8 mouse cellular contexts compared by ENCODE assay signal in the genomic region with DNA sequence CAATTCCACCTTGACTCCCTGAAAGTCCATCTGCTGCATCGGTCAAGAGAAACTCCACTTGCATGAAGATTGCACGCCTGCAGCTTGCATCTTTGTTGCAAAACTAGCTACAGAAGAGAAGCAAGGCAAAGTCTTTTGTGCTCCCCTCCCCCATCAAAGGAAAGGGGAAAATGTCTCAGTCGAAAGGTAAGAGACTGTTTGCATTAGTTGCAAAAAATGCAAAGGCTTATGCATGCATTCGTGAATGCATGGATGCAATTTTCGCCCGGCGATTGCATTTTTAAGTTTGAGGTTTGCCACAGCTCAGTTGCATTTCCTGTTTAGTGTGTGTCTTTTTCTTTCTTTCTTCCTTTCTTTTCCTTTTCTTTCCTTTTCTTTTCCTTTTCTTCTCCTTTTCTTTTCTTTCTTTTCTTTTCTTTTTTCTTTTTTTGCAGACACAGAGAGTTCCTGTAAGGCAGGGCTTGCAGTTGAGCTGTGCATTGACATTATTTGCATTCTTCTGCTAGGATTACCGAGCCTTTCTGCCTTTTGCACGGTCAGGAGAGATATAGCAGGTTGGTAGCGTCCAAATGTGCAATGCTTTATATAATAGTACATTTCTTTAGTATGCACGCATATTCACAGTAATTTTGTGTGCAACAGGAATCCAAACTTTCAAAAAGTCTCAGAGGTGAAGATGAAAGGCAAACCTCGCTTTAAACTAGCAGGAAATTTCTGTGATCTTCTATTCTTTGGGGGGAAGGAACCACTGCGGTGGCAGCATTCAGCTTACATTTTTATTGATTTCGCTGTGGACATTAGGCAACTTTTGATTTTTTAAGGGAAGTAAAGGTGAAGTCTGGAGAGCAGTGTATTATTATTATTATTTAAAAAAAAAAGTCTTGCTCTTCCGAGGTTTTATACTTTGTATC. TPM values are rescaled to one million over a fixed set of nuclear protein-coding genes. Genes with fewer than 3 reads are reported as not detected.
DNase-seq lines count a peak whose midpoint lies in the region; ATAC-seq and TF ChIP-seq lines count a peak whose summit lies in the region.

No protein-coding gene starts in this region.

- TF ChIP-seq CTCF in left cerebral cortex, adult 2 months (IDR thresholded peaks at IDR 0.05): no peak
- no peak for TF ChIP-seq CTCF in cortical plate, adult 2 months (IDR thresholded peaks at IDR 0.05; ENCODE audit: extremely low read depth, insufficient read depth, low read length)
- no peak for TF ChIP-seq CTCF in midbrain, postnatal 0 days (IDR thresholded peaks at IDR 0.05)

- H3K4me1 ChIP-seq in cortical plate, adult 2 months (ENCODE audit: control insufficient read depth, insufficient read depth, low read length): peaks cover 2% of the 10 kb centered on the region; the same call in 1 of the 2 replicates
- H3K4me1 ChIP-seq in midbrain, postnatal 0 days (ENCODE audit: insufficient read depth, low read length): peaks cover 16% of the 10 kb centered on the region; the same call in 1 of the 2 replicates

- no peak for DNase-seq in left cerebral cortex, adult 2 months (ENCODE audit: extremely low spot score in 1 of 2, low spot score in 2 of 2)
- DNase-seq in left cerebral cortex, postnatal 25 days (ENCODE audit: low spot score in 2 of 2): no peak
- DNase-seq in hindlimb bud, embryonic 11.5 days (ENCODE audit: extremely low spot score, low read depth, low spot score): peak; percentile 42
- DNase-seq in midbrain, postnatal 0 days (ENCODE audit: low spot score): no peak
- no peak for DNase-seq in urinary bladder, postnatal 36 days (ENCODE audit: low spot score in 2 of 2)
- no peak for DNase-seq in left cerebral cortex, adult 18-20 months (ENCODE audit: low spot score in 2 of 2)
- DNase-seq in cerebellum, adult 9-11 months: no peak

- no peaks in the 10 kb centered on the region for H3K9me3 ChIP-seq in midbrain, postnatal 0 days (ENCODE audit: low read length)

- no peak for ATAC-seq in midbrain, postnatal 0 days (ENCODE audit: low FRiP score)

- TF ChIP-seq POLR2A in cortical plate, adult 2 months (IDR thresholded peaks at IDR 0.05; ENCODE audit: extremely low read depth, insufficient read depth, low read length): no peak

- H3K4me2 ChIP-seq in midbrain, postnatal 0 days (ENCODE audit: low read depth, low read length, poor library complexity, severe bottlenecking): peak overlapping the region; percentile 62

- WGBS in midbrain, postnatal 0 days: 4% methylated on average over 15 of the region's 15 CpGs

- H3K27ac ChIP-seq in left cerebral cortex, adult 2 months: peak overlapping the region; percentile 71
- 0 out of 2 replicates have a peak overlapping the region, but pooled peaks have one; percentile 38 for H3K27ac ChIP-seq in cortical plate, adult 2 months (ENCODE audit: insufficient read depth, low read length)
- H3K27ac ChIP-seq in midbrain, postnatal 0 days (ENCODE audit: low read depth, low read length): no peak overlapping the region

- H3K9ac ChIP-seq in midbrain, postnatal 0 days (replicated peaks; ENCODE audit: low read length, poor library complexity, severe bottlenecking): peak overlapping the region; percentile 57

- H3K4me3 ChIP-seq in left cerebral cortex, adult 2 months: peak overlapping the region; percentile 70
- peak overlapping the region; percentile 54 for H3K4me3 ChIP-seq in cortical plate, adult 2 months (ENCODE audit: insufficient read depth, low read length)
- peak overlapping the region; percentile 62 for H3K4me3 ChIP-seq in midbrain, postnatal 0 days (ENCODE audit: low read depth, low read length)

- intact Hi-C loops in left cerebral cortex, adult 2 months (cut with DNase I): loop anchor here (10.0 kb wide), 1 partner anchor 85 kb away; no protein-coding TSS in a partner anchor
- intact Hi-C loops in left cerebral cortex, postnatal 25 days (cut with DNase I): loop anchor here (5.0 kb wide), 1 partner anchor 78 kb away; no protein-coding TSS in a partner anchor

- H3K36me3 ChIP-seq in midbrain, postnatal 0 days (ENCODE audit: insufficient read depth, low read length): no peaks in the 10 kb centered on the region

- H3K27me3 ChIP-seq in midbrain, postnatal 0 days (ENCODE audit: insufficient read depth, low read length): no peaks in the 10 kb centered on the region

RNA-seq across cellular contexts. Expression of a gene that starts 0.6 kb away (rescaled TPM):
- total RNA-seq in left cerebral cortex, adult 2 months (2021): 10 to 100 TPM; 23.1 to 25.4 TPM
- 10 to 100 TPM; 24.5 to 24.8 TPM for total RNA-seq in left cerebral cortex, postnatal 25 days (2021)
- 10.1 and 11.0 TPM in 2 replicates for polyA plus RNA-seq in cortical plate, adult 2 months (2012; rRNA removed)
- 12.3 and 14.9 TPM in 2 replicates for total RNA-seq in midbrain, postnatal 0 days (2014; rRNA removed)
- 10.1 and 10.6 TPM in 2 replicates for polyA plus RNA-seq in midbrain, postnatal 0 days (2015; fragmentation: Nextera tagmentation; extraction: Ambion mirVana)
- total RNA-seq in left cerebral cortex, adult 18-20 months (2021): 10 to 100 TPM; 22.0 to 23.2 TPM
